Mouse (Mus musculus) intestine, embryonic 14.5 days (tissue): ENCODE measurements at regions not wholly inside any gene's neighbourhood (a gene's known extent, or its start where the extent isn't known, plus 50 kb on each side); places are given as distances from the start of the nearest gene placed in this dataset.

Experiments
- ATAC-seq: fragments of 200-750 bp; cut with Nextera tagmentation; replicated peaks from 2 replicates; pipeline ENCODE4 v1.8.0; 2017; ENCODE audit warnings: low read depth, moderate number of reproducible peaks, moderate TSS enrichment, moderate library complexity; ENCODE audit not compliant: low FRiP score, low TSS enrichment
- DNase-seq: peaks from one replicate; pipeline ENCODE4 v3.0.0-alpha.2; 2018; ENCODE audit warnings: low spot score
- H3K27ac ChIP-seq: fragments of 300-500 bp; sonication (generic); 2 replicates; pipeline ENCODE4 v1.5.1; 2014; ENCODE audit warnings: low read depth, mild to moderate bottlenecking, control low read depth
- H3K27me3 ChIP-seq: fragments of 300-500 bp; sonication (generic); replicated peaks from 2 replicates; pipeline ENCODE4 v1.6.1; 2014; ENCODE audit warnings: low read length, control low read depth; ENCODE audit not compliant: control insufficient read depth, insufficient read depth
- H3K36me3 ChIP-seq: fragments of 300-500 bp; sonication (generic); 2 replicates; pipeline ENCODE4 v1.6.1; 2014; ENCODE audit warnings: low read length, control low read depth; ENCODE audit not compliant: control insufficient read depth, insufficient read depth
- H3K4me1 ChIP-seq: fragments of 300-500 bp; sonication (generic); replicated peaks from 2 replicates; pipeline ENCODE4 v1.6.1; 2014; ENCODE audit warnings: low read length, control low read depth, mixed read lengths; ENCODE audit not compliant: control insufficient read depth, insufficient read depth
- H3K4me2 ChIP-seq: fragments of 300-500 bp; sonication (generic); 2 replicates; pipeline ENCODE4 v1.6.1; 2014; ENCODE audit warnings: low read length
- H3K4me3 ChIP-seq: fragments of 300-500 bp; sonication (generic); 2 replicates; pipeline ENCODE4 v1.5.1; 2014; ENCODE audit warnings: low read depth, low read length, control low read depth, mixed read lengths
- H3K9ac ChIP-seq: fragments of 300-500 bp; sonication (generic); 2 replicates; pipeline ENCODE4 v1.6.1; 2014; ENCODE audit warnings: mild to moderate bottlenecking, low read length
- H3K9me3 ChIP-seq: fragments of 300-500 bp; sonication (generic); 2 replicates; pipeline ENCODE4 v1.6.1; 2016; ENCODE audit warnings: low read length, control low read depth; ENCODE audit not compliant: control insufficient read depth
- WGBS: fragments of 180-500 bp; shearing (Covaris S2); extraction: QIAGEN DNeasy Blood & Tissue Kit; methylation state at CpG from one replicate; pipeline ENCODE4 v1.1.7; 2014; 5-methylcytosine and 5-hydroxymethylcytosine counted together

- Histone ChIP-seq H3K36me3 (no peaks in the 10 kb centered on the region), H3K4me1 (no peaks in the 10 kb centered on the region), H3K27me3 (no peaks in the 10 kb centered on the region), H3K4me2 (no peak overlapping the region), H3K9me3 (no peaks in the 10 kb centered on the region), H3K4me3 (no peak overlapping the region), H3K9ac (no peak overlapping the region), H3K27ac (no peak overlapping the region)
- WGBS: 64% methylated on average over 6 of the region's 6 CpGs
- no peak for DNase-seq
- no peak for ATAC-seq
Observed at GRCm38 (mm10) chr10:16508161-16508560, 1214.9 kb upstream of the Cited2 start.

- 71% methylated on average over 2 of the region's 2 CpGs for WGBS
- ATAC-seq (no peak), DNase-seq (no peak)
- no peaks in the 10 kb centered on the region for H3K9me3 ChIP-seq
- no peaks in the 10 kb centered on the region for H3K27me3 ChIP-seq
- no peak overlapping the region for H3K4me2 ChIP-seq
- no peak overlapping the region for H3K27ac ChIP-seq
- H3K36me3 ChIP-seq: no peaks in the 10 kb centered on the region
- no peak overlapping the region for H3K4me3 ChIP-seq
- H3K9ac ChIP-seq: no peak overlapping the region
- no peaks in the 10 kb centered on the region for H3K4me1 ChIP-seq
Observed at GRCm38 (mm10) chr10:16514656-16515055, 1208.4 kb upstream of the Cited2 start.

- Histone ChIP-seq H3K36me3 (no peaks in the 10 kb centered on the region), H3K27me3 (no peaks in the 10 kb centered on the region), H3K9ac (no peak overlapping the region), H3K9me3 (no peaks in the 10 kb centered on the region), H3K4me2 (no peak overlapping the region), H3K4me1 (no peaks in the 10 kb centered on the region), H3K27ac (no peak overlapping the region), H3K4me3 (no peak overlapping the region)
- ATAC-seq (no peak), DNase-seq (no peak)
Observed at GRCm38 (mm10) chr10:16521895-16522294, 1201.1 kb upstream of the Cited2 start.

- no peak overlapping the region for H3K9ac ChIP-seq
- H3K36me3 ChIP-seq: no peaks in the 10 kb centered on the region
- WGBS: 81% methylated on average over 1 of the region's 1 CpGs
- no peaks in the 10 kb centered on the region for H3K27me3 ChIP-seq
- no peaks in the 10 kb centered on the region for H3K9me3 ChIP-seq
- no peak overlapping the region for H3K27ac ChIP-seq
- no peak overlapping the region for H3K4me2 ChIP-seq
- no peak for ATAC-seq
- no peak overlapping the region for H3K4me3 ChIP-seq
- no peak for DNase-seq
- no peaks in the 10 kb centered on the region for H3K4me1 ChIP-seq
Observed at GRCm38 (mm10) chr10:16524101-16524500, 1198.9 kb upstream of the Cited2 start.

GRCm38 (mm10) chr10:16527693-16528092 is 1195.3 kb upstream of the Cited2 start:
- H3K36me3 ChIP-seq: no peaks in the 10 kb centered on the region
- no peaks in the 10 kb centered on the region for H3K9me3 ChIP-seq
- WGBS: 51% methylated on average over 1 of the region's 1 CpGs
- H3K4me3 ChIP-seq: no peak overlapping the region
- H3K4me1 ChIP-seq: no peaks in the 10 kb centered on the region
- no peaks in the 10 kb centered on the region for H3K27me3 ChIP-seq
- no peak overlapping the region for H3K27ac ChIP-seq
- no peak overlapping the region for H3K4me2 ChIP-seq
- no peak for ATAC-seq
- DNase-seq: no peak
- H3K9ac ChIP-seq: no peak overlapping the region

GRCm38 (mm10) chr10:16537660-16538059 is 1185.4 kb upstream of the Cited2 start:
- H3K9me3 ChIP-seq: no peaks in the 10 kb centered on the region
- ATAC-seq: no peak

GRCm38 (mm10) chr10:16538379-16538778 is 1184.6 kb upstream of the Cited2 start:
- 50% methylated on average over 1 of the region's 1 CpGs for WGBS
- Histone ChIP-seq H3K4me1 (no peaks in the 10 kb centered on the region), H3K36me3 (no peaks in the 10 kb centered on the region), H3K27me3 (no peaks in the 10 kb centered on the region), H3K4me2 (no peak overlapping the region), H3K9me3 (no peaks in the 10 kb centered on the region), H3K27ac (no peak overlapping the region), H3K9ac (no peak overlapping the region), H3K4me3 (no peak overlapping the region)
- no peak for ATAC-seq
- no peak for DNase-seq

More at GRCm38 (mm10) chr10:16537660-16538059, 1185.4 kb upstream of the Cited2 start:
- H3K4me1 ChIP-seq: no peaks in the 10 kb centered on the region
- no peaks in the 10 kb centered on the region for H3K27me3 ChIP-seq
- no peak overlapping the region for H3K4me3 ChIP-seq
- no peak overlapping the region for H3K27ac ChIP-seq
- WGBS: 32% methylated on average over 3 of the region's 3 CpGs
- H3K9ac ChIP-seq: no peak overlapping the region
- no peak for DNase-seq
- no peaks in the 10 kb centered on the region for H3K36me3 ChIP-seq
- no peak overlapping the region for H3K4me2 ChIP-seq

- ATAC-seq (no peak), DNase-seq (no peak)
- Histone ChIP-seq H3K9ac (no peak overlapping the region), H3K9me3 (no peaks in the 10 kb centered on the region), H3K4me2 (no peak overlapping the region), H3K36me3 (no peaks in the 10 kb centered on the region), H3K4me1 (peaks cover 10% of the 10 kb centered on the region), H3K27me3 (no peaks in the 10 kb centered on the region), H3K27ac (no peak overlapping the region), H3K4me3 (no peak overlapping the region)
- 8% methylated on average over 1 of the region's 1 CpGs for WGBS
Observed at GRCm38 (mm10) chr10:16545445-16545844, 1177.6 kb upstream of the Cited2 start.

GRCm38 (mm10) chr10:16552861-16553635 is 1170.0 kb upstream of the Cited2 start:
- Histone ChIP-seq H3K9me3 (no peaks in the 10 kb centered on the region), H3K4me1 (no peaks in the 10 kb centered on the region), H3K27ac (no peak overlapping the region), H3K4me3 (no peak overlapping the region), H3K27me3 (no peaks in the 10 kb centered on the region), H3K36me3 (no peaks in the 10 kb centered on the region), H3K9ac (no peak overlapping the region), H3K4me2 (no peak overlapping the region)
- no peak for ATAC-seq
- no peak for DNase-seq
- WGBS: 59% methylated on average over 3 of the region's 3 CpGs
